Mouse (Mus musculus) MEL (cell line): ENCODE data around the gene Chrdl2. TPM values are rescaled to one million over a fixed set of nuclear protein-coding genes. Genes with fewer than 3 reads are reported as not detected.
A peak's percentile ranks its signal among the peaks of the same experiment; 100 is the strongest.

Experiments used
- DNase-seq: peaks from one replicate; pipeline ENCODE4 v3.0.0; 2011; ENCODE audit warnings: low read depth, low spot score
- H3K27ac ChIP-seq: 2 replicates; pipeline ENCODE4 v1.5.1; 2012; ENCODE audit warnings: low read depth, mild to moderate bottlenecking, control low read depth, low read length, moderate library complexity; ENCODE audit not compliant: control insufficient read depth
- H3K27me3 ChIP-seq, 2 experiments: fragments of 150-350 bp in 1 of 2; sonication (generic) in 1 of 2; 2 replicates each; pipeline ENCODE4 v1.6.1; 2012; ENCODE audit warnings: low read length in 2 of 2, mild to moderate bottlenecking in 2 of 2, improper control_type of control experiment in 1 of 2, moderate library complexity in 1 of 2; ENCODE audit not compliant: insufficient read depth in 2 of 2, control insufficient read depth in 1 of 2
- H3K36me3 ChIP-seq, 2 experiments: 2 replicates each; pipeline ENCODE4 v1.6.1; 2012 to 2014; ENCODE audit warnings: low read length in 2 of 2, improper control_type of control experiment in 1 of 2, inconsistent platforms in 1 of 2, mild to moderate bottlenecking in 1 of 2; ENCODE audit not compliant: insufficient read depth in 2 of 2, control insufficient read depth in 1 of 2
- H3K4me1 ChIP-seq, 2 experiments: fragments of 150-350 bp in 1 of 2; sonication (generic) in 1 of 2; 2 replicates each; pipeline ENCODE4 v1.6.1; 2012; ENCODE audit warnings: low read length in 2 of 2, improper control_type of control experiment in 1 of 2, mild to moderate bottlenecking in 1 of 2; ENCODE audit not compliant: insufficient read depth in 2 of 2, control insufficient read depth in 1 of 2
- H3K4me3 ChIP-seq, 2 experiments: fragments of 150-350 bp in 1 of 2; sonication (generic) in 1 of 2; 2 replicates each; pipeline ENCODE4 v1.5.1; 2012; ENCODE audit warnings: low read depth in 2 of 2, low read length in 2 of 2, mild to moderate bottlenecking in 2 of 2, moderate library complexity in 2 of 2, control low read depth in 1 of 2, improper control_type of control experiment in 1 of 2; ENCODE audit not compliant: control insufficient read depth in 1 of 2, insufficient read depth in 1 of 2
- H3K79me2 ChIP-seq: 2 replicates; pipeline ENCODE4 v1.6.1; 2012; ENCODE audit warnings: mild to moderate bottlenecking, low read length, moderate library complexity; ENCODE audit not compliant: control insufficient read depth, poor library complexity, insufficient read depth
- H3K9ac ChIP-seq: 2 replicates; pipeline ENCODE4 v1.6.1; 2012; ENCODE audit warnings: low read depth, mild to moderate bottlenecking, control low read depth, low read length, moderate library complexity; ENCODE audit not compliant: control insufficient read depth, poor library complexity, severe bottlenecking
- H3K9me3 ChIP-seq: fragments of 150-350 bp; sonication (generic); replicated peaks from 2 replicates; pipeline ENCODE4 v1.6.1; 2012; ENCODE audit warnings: mild to moderate bottlenecking, low read length, improper control_type of control experiment, moderate library complexity; ENCODE audit not compliant: insufficient read depth
- ELF1 ChIP-seq: IDR thresholded peaks from 2 replicates; pipeline ENCODE4 v1.6.1; 2014; ENCODE audit warnings: low read depth, mild to moderate bottlenecking, inconsistent platforms, low read length, improper control_type of control experiment, moderate library complexity
- EP300 ChIP-seq, 2 experiments: IDR thresholded peaks; 2 replicates each; pipeline ENCODE4 v1.6.1; 2011; ENCODE audit warnings: improper control_type of control experiment in 2 of 2, low read length in 2 of 2, low read depth in 1 of 2, mild to moderate bottlenecking in 1 of 2
- ETS1 ChIP-seq: IDR thresholded peaks from 2 replicates; pipeline ENCODE4 v1.6.1; 2012; ENCODE audit warnings: low read depth, mild to moderate bottlenecking, inconsistent platforms, low read length, improper control_type of control experiment, moderate library complexity
- GATA1 ChIP-seq: IDR thresholded peaks from 2 replicates; pipeline ENCODE4 v1.6.1; 2011; ENCODE audit warnings: low read depth, low read length, improper control_type of control experiment
- KAT2A ChIP-seq: conservative IDR thresholded peaks from 2 replicates; pipeline ENCODE4 v1.6.1; 2012; ENCODE audit warnings: low read depth, low read length, improper control_type of control experiment, inconsistent platforms
- MEF2A ChIP-seq: IDR thresholded peaks from 2 replicates; pipeline ENCODE4 v1.6.1; 2014; ENCODE audit warnings: low read depth, mild to moderate bottlenecking, inconsistent platforms, low read length, improper control_type of control experiment; ENCODE audit not compliant: poor library complexity, insufficient replicate concordance, severe bottlenecking; ENCODE audit errors: extremely low read depth
- MXI1 ChIP-seq: IDR thresholded peaks from 2 replicates; pipeline ENCODE4 v1.6.1; 2011; ENCODE audit warnings: mild to moderate bottlenecking, low read depth, low read length, improper control_type of control experiment
- NRF1 ChIP-seq: IDR thresholded peaks from 2 replicates; pipeline ENCODE4 v1.6.1; 2014; ENCODE audit warnings: low read depth, mild to moderate bottlenecking, inconsistent platforms, low read length, improper control_type of control experiment, moderate library complexity; ENCODE audit not compliant: poor library complexity, insufficient read depth, severe bottlenecking
- POLR2AphosphoS2 ChIP-seq: IDR thresholded peaks from 2 replicates; pipeline ENCODE4 v1.6.1; 2011; ENCODE audit warnings: low read length, improper control_type of control experiment
- POLR2AphosphoS5 ChIP-seq: IDR thresholded peaks from 2 replicates; pipeline ENCODE4 v1.6.1; 2012; ENCODE audit warnings: low read depth, borderline replicate concordance, mild to moderate bottlenecking, inconsistent platforms, low read length, moderate library complexity, mixed read lengths
- RCOR1 ChIP-seq: IDR thresholded peaks from 2 replicates; pipeline ENCODE4 v1.6.1; 2012; ENCODE audit warnings: low read depth, mild to moderate bottlenecking, inconsistent platforms, low read length, improper control_type of control experiment
- SIN3A ChIP-seq: IDR thresholded peaks from 2 replicates; pipeline ENCODE4 v1.6.1; 2012; ENCODE audit warnings: low read length, improper control_type of control experiment, inconsistent platforms
- TAL1 ChIP-seq: IDR thresholded peaks from 2 replicates; pipeline ENCODE4 v1.6.1; 2012; ENCODE audit warnings: mild to moderate bottlenecking, inconsistent platforms, low read length, moderate library complexity, mixed read lengths
- TCF12 ChIP-seq: IDR thresholded peaks from 2 replicates; pipeline ENCODE4 v1.6.1; 2014; ENCODE audit warnings: low read depth, mild to moderate bottlenecking, inconsistent platforms, low read length, improper control_type of control experiment, moderate library complexity
- USF2 ChIP-seq, 2 experiments: IDR thresholded peaks; 2 replicates each; pipeline ENCODE4 v1.6.1; 2011 to 2012; ENCODE audit warnings: improper control_type of control experiment in 2 of 2, low read length in 2 of 2, borderline replicate concordance in 1 of 2, inconsistent platforms in 1 of 2, low read depth in 1 of 2, mild to moderate bottlenecking in 1 of 2; ENCODE audit not compliant: insufficient read depth in 1 of 2
- ZMIZ1 ChIP-seq: IDR thresholded peaks from 2 replicates; pipeline ENCODE4 v1.6.1; 2012; ENCODE audit warnings: low read depth, mild to moderate bottlenecking, inconsistent platforms, low read length, improper control_type of control experiment, moderate library complexity
- ZNF384 ChIP-seq: IDR thresholded peaks from 2 replicates; pipeline ENCODE4 v1.6.1; 2012; ENCODE audit warnings: low read depth, mild to moderate bottlenecking, inconsistent platforms, low read length, improper control_type of control experiment
- polyA plus RNA-seq, 2 experiments: library from polyadenylated mRNA; stranded (reverse) in 1 of 2; unstranded in 1 of 2; fragments of >175 nt in 1 of 2; fragments of >200 nt in 1 of 2; gene quantifications; 2 replicates each; pipeline versions ENCODE4 v1.2.1 to v1.2.4; 2012; ENCODE audit warnings: low replicate concordance in 2 of 2, low read depth in 1 of 2; ENCODE audit not compliant: insufficient read length in 2 of 2, insufficient read depth in 1 of 2, missing spikeins in 1 of 2
- total RNA-seq: library from RNA; depleted of rRNA; stranded (reverse); fragments of 300-350 nt; gene quantifications from 2 replicates; pipeline ENCODE4 v1.2.3, GENCODE M21; 2012

Gene Chrdl2
- total and polyA plus RNA-seq, 3 experiments, result 0.08 TPM; not detected in 2

GRCm38 (mm10) chr7:99989844-99990760 lies 15.9 kb upstream of the Chrdl2 start (continued):
- TF ChIP-seq GATA1 (no peak), TAL1 (no peak), MEF2A (no peak), POLR2AphosphoS5 (no peak)
- TF ChIP-seq, all 39 proteins: peak for 17

- H3K4me3 ChIP-seq, result peak overlapping the region; percentile 66 to 69
- TF ChIP-seq USF2 (IDR thresholded peaks at IDR 0.05; ENCODE audit: borderline replicate concordance in 1 of 2, insufficient read depth in 1 of 2, low read depth in 1 of 2, low read length in 2 of 2), result no peak
- TF ChIP-seq, all 39 proteins: peak for 0
- DNase-seq, result no peak
These were observed 14.8 kb upstream of the Chrdl2 start for GRCm38 (mm10) chr7:99990990-99991707.

GRCm38 (mm10) chr7:99993159-99993558 lies 12.8 kb upstream of the Chrdl2 start:
- TF ChIP-seq USF2 (IDR thresholded peaks at IDR 0.05; ENCODE audit: borderline replicate concordance in 1 of 2, insufficient read depth in 1 of 2, low read depth in 1 of 2, low read length in 2 of 2), result no peak
- TF ChIP-seq, all 39 proteins: peak for 0
- Histone ChIP-seq H3K27me3 (no peaks in the 10 kb centered on the region), H3K4me1 (peaks cover 5 to 29% of the 10 kb centered on the region in 2 experiments), H3K4me3 (no peak overlapping the region), H3K79me2 (no peaks in the 10 kb centered on the region; the same call in 1 of the 2 replicates), H3K9ac (no peak overlapping the region), H3K27ac (no peak overlapping the region), H3K9me3 (no peaks in the 10 kb centered on the region), H3K36me3 (peaks cover 0 to 15% of the 10 kb centered on the region in 2 experiments; a peak in 2 of 4 replicates)
- no peak for DNase-seq

More at GRCm38 (mm10) chr7:99990990-99991707, 14.8 kb upstream of the Chrdl2 start:
- no peaks in the 10 kb centered on the region for H3K27me3 ChIP-seq
- peak overlapping the region; percentile 90 for H3K27ac ChIP-seq
- H3K9ac ChIP-seq, result peak overlapping the region; percentile 49
- H3K36me3 ChIP-seq, result peaks cover 0 to 15% of the 10 kb centered on the region in 2 experiments; a peak in 2 of 4 replicates
- no peaks in the 10 kb centered on the region; the same call in 1 of the 2 replicates for H3K79me2 ChIP-seq
- no peaks in the 10 kb centered on the region for H3K9me3 ChIP-seq
- H3K4me1 ChIP-seq, result peaks cover 5 to 29% of the 10 kb centered on the region in 2 experiments

GRCm38 (mm10) chr7:99995186-99995585 lies 10.8 kb upstream of the Chrdl2 start:
- peak; percentile 77 for DNase-seq
- no peak overlapping the region for H3K4me3 ChIP-seq
- H3K36me3 ChIP-seq, result peaks cover 0 to 26% of the 10 kb centered on the region in 2 experiments; a peak in 2 of 4 replicates
- no peak overlapping the region for H3K27ac ChIP-seq
- no peaks in the 10 kb centered on the region; the same call in 1 of the 2 replicates for H3K79me2 ChIP-seq
- H3K9me3 ChIP-seq, result no peaks in the 10 kb centered on the region
- H3K9ac ChIP-seq, result no peak overlapping the region
- TF ChIP-seq KAT2A (no peak), MXI1 (0 out of 2 replicates have a peak, but pooled peaks have one; percentile 32), ZMIZ1 (no peak), TAL1 (peak; percentile 50), SIN3A (peak; percentile 36; the same call in 1 of the 2 replicates), GATA1 (peak; percentile 70), ELF1 (0 out of 2 replicates have a peak, but pooled peaks have one; percentile 35), TCF12 (0 out of 2 replicates have a peak, but pooled peaks have one; percentile 13), NRF1 (peak; percentile 49; the same call in 1 of the 2 replicates), EP300 (IDR thresholded peaks at IDR 0.05; ENCODE audit: low read depth in 1 of 2, low read length in 2 of 2) (peak in 1 of 2 experiments; percentile 52; a peak in 2 of 4 replicates), POLR2AphosphoS2 (no peak), ETS1 (no peak), ZNF384 (no peak), RCOR1 (peak; percentile 30; the same call in 1 of the 2 replicates)
- peaks cover 5 to 42% of the 10 kb centered on the region in 2 experiments for H3K4me1 ChIP-seq
- no peaks in the 10 kb centered on the region for H3K27me3 ChIP-seq
